Mouse (Mus musculus) cerebellum, postnatal 10 days (tissue): ENCODE data around the gene Duxbl1.
"Not testable (repeated sequence)": the region's sequence is repeated elsewhere in the genome, so short reads cannot be mapped to it uniquely, and the experiment has no call there.

Experiments
- DNase-seq, 2 experiments: peaks; one replicate each; pipeline ENCODE4 v3.0.0; 2021; ENCODE audit warnings: mixed read lengths in 2 of 2

The Duxbl1 gene

GRCm38 (mm10) chr14:25978371-25979241 lies at the start of gene Duxbl1:
Duxbl1 (plus strand) TSS chr14:25978577.
- not testable (repeated sequence) for DNase-seq

GRCm38 (mm10) chr14:25936867-25937630 lies 41.3 kb upstream of the Duxbl1 start:
- not testable (repeated sequence) for DNase-seq

- not testable (repeated sequence) for DNase-seq
Measured at GRCm38 (mm10) chr14:25938004-25938403, 40.4 kb upstream of the Duxbl1 start, which contains the start of gene Cphx1. Cphx1 (plus strand) TSS chr14:25938304.

- DNase-seq: not testable (repeated sequence)
Measured at GRCm38 (mm10) chr14:25957861-25958260, 20.5 kb upstream of the Duxbl1 start.

GRCm38 (mm10) chr14:25979242-25979941 lies 1.0 kb downstream of the Duxbl1 start:
- peak; percentile 1 to 31 for DNase-seq

- DNase-seq: peak; percentile 8 to 13
Measured at GRCm38 (mm10) chr14:25981880-25982279, 3.5 kb downstream of the Duxbl1 start.

- DNase-seq: not testable (repeated sequence)
Measured at GRCm38 (mm10) chr14:26007462-26007861, 29.1 kb downstream of the Duxbl1 start.

GRCm38 (mm10) chr14:26016414-26016813 lies 38.0 kb downstream of the Duxbl1 start:
- DNase-seq: not testable (repeated sequence)

GRCm38 (mm10) chr14:26021555-26021954 lies 43.2 kb downstream of the Duxbl1 start:
- not testable (repeated sequence) for DNase-seq

- not testable (repeated sequence) for DNase-seq
Measured at GRCm38 (mm10) chr14:26022831-26023230, 44.5 kb downstream of the Duxbl1 start.

- DNase-seq: not testable (repeated sequence)
Measured at GRCm38 (mm10) chr14:26025653-26026052, 47.3 kb downstream of the Duxbl1 start.

GRCm38 (mm10) chr14:26034364-26034763 lies 56.0 kb downstream of the Duxbl1 start:
- DNase-seq: not testable (repeated sequence)

- DNase-seq: not testable (repeated sequence)
Measured at GRCm38 (mm10) chr14:26035439-26035838, 57.1 kb downstream of the Duxbl1 start.
